Mouse (Mus musculus): ENCODE measurements around the gene Stn1.

Gene Stn1

DNA sequence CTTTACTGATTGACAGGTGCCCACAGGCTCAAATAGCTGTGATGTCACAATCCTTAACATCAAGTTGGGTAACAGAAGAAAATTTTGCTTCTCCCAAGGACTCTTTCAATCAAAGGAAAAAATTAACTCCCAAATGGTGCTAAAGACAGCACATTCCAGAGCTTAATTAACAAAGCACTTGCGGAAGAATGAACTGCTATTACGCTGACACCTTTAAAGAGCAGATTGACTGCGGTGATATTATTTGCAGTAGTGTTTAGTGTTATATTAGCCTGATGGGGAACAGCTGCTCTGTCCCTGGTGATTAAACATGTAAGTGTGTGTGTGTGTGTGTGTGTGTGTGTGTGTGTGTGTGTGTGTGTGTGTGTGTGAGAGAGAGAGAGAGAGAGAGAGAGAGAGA lies 7.7 kb upstream of the Stn1 start:
- DNase-seq (ENCODE audit: low spot score in 2 of 2), result no peak

DNA sequence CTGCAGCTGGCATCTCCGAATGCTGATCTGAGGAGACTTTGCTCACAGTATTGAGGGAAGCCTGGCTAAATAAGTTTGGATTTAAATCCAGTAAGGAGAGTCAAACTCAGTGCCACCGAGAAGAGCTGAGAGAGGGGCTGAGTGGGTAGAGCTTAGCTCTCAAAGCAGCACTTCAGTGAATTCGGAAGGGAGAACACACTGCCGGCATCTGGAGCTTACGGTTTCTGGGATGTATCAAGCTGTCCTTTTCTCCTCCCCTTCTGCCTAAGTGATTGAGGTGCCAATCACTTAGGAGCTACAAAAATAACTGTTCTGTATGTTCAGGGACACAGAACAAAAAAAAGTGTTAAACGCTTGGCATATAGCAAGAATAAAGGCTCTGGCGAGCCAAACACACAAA lies 5.1 kb upstream of the Stn1 start:
- no peak for DNase-seq (ENCODE audit: low spot score in 2 of 2)

DNA sequence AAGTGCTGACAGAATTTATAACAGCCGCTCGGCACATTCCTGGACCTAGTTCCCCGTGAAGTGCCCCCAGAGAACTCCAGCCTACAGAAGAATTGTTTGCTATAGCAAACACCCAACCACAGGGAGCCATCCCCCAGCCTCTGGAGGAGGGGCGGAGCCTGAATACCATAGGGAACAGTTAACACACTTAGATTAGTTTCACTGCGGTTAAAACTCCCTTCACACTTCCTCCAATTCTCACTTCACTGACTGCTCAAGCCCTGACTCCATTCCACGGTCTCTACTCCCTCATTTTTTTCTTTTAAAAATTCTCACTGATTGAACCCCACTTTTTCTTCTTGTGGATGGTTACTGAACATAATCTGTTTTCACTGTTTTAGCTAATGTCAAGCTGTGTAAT lies 1.5 kb upstream of the Stn1 start:
- DNase-seq (ENCODE audit: low spot score in 2 of 2), result no peak

- peak; percentile 57 to 61 for DNase-seq (ENCODE audit: low spot score in 2 of 2)
Measured at GRCm38 (mm10) chr19:47537879-47538278, 572 bp upstream of the Stn1 start.

DNA sequence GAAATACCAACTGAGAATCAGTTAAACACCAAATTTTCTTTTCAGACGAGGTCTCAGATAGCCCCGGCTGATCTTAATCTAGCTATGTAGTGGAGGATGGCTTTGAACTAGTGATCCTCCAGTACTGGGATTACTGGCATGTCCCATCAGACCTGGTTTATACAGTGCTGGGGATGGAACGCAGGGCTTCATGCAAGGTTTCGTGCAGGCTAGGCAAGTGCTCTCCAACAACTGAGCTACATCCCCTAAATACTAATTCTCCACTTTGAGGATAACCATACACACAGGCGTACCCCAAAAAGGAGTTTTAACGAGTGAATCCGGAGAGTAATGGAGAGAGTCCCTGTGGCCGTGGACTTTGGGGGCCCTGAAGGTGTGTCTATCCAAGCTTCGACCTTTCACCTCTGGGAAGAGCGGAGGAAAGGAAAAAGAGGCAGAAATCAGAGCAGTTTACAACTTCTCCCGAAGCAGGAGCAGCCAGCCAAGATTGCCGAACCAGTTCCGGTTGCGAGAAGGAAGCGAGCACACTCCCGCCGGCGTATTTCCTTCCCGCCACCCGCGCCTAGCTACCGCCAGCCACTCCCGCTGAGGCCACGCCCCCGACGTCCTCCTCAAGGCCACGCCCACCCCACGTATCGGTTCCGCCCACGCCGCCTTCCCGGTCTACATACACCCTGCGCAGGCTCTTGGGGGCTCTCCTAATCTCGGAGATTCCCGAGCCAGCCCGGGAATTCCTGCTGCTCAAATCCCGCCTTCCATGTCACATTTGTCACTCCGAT lies 597 bp downstream of the Stn1 start:
- DNase-seq (ENCODE audit: low spot score in 2 of 2), result peak; percentile 97 to 98

DNA sequence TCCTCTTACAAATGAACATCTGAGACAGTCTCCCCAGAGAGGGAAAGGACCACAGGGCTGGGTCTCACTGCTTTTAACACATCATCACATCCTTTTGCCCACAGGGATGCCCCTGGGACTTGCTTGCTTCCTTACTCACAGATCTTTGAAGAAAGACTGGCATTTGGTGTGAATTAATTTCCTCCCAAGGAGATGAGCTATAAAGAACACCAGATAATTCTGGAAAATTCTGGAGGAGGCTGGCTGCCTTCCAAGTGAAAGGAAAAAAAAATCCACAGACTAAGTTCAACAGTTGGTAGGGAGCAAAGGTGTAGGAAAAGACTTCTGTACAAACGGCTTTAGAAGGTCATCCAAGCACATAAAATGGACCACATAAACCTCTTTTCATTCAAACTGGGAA lies 3.2 kb downstream of the Stn1 start:
- DNase-seq (ENCODE audit: low spot score in 2 of 2), result no peak

- DNase-seq (ENCODE audit: low spot score in 2 of 2), result no peak
Measured at GRCm38 (mm10) chr19:47532449-47532848, 4.9 kb downstream of the Stn1 start.

GRCm38 (mm10) chr19:47531309-47531708 lies 6.0 kb downstream of the Stn1 start:
- no peak for DNase-seq (ENCODE audit: low spot score in 2 of 2)

GRCm38 (mm10) chr19:47526239-47526986 lies 10.9 kb downstream of the Stn1 start:
- peak; percentile 43 to 51 for DNase-seq (ENCODE audit: low spot score in 2 of 2)

- DNase-seq (ENCODE audit: low spot score in 2 of 2), result no peak
Measured at GRCm38 (mm10) chr19:47524905-47525304, 12.4 kb downstream of the Stn1 start.

GRCm38 (mm10) chr19:47521403-47521802 lies 15.9 kb downstream of the Stn1 start:
- DNase-seq (ENCODE audit: low spot score in 2 of 2), result no peak

- DNase-seq (ENCODE audit: low spot score in 2 of 2), result no peak
Measured at GRCm38 (mm10) chr19:47519163-47519893, 18.0 kb downstream of the Stn1 start.

- DNase-seq (ENCODE audit: low spot score in 2 of 2), result peak; percentile 84 to 88
Measured at GRCm38 (mm10) chr19:47518475-47519162, 18.7 kb downstream of the Stn1 start.

DNA sequence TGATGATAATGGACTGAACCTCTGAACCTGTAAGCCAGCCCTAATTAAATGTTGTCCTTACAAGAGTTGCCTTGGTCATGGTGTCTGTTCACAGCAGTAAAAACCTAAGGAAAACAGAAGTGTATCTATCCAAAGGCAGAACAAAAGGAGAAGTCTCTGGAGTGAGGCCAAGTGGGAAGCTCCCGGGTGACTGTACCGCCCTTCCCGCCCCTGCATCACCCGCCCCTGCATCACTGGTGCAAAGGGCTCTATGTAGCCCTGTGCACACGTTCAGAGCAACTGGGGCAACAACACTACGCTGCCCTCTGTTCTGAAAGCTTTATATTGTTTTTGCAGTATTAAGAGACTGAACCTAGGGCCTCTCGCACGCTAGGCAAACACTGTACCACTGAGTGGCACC lies 19.7 kb downstream of the Stn1 start:
- no peak for DNase-seq (ENCODE audit: low spot score in 2 of 2)

DNA sequence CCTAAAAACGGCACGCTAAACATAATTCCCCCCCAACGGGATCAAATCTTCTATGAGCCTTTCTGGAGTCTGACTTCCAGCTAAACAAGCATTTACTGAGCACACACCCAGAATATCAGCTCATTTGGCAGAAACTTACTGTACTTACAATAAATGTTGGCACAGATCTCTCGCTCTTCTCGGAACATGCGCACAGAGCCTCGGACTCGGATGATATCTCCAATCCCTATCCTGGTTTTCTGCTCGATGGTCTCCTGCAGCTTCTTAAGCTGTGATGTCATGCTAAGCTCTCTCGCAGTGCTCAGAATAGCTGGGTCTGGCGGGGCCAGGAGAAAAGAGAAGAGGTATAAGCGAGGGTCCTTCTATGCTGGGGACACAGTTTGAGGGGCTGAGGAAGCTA lies 20.4 kb downstream of the Stn1 start:
- DNase-seq (ENCODE audit: low spot score in 2 of 2), result no peak

- DNase-seq (ENCODE audit: low spot score in 2 of 2), result no peak
Measured at GRCm38 (mm10) chr19:47515091-47515490, 22.2 kb downstream of the Stn1 start.

- DNase-seq (ENCODE audit: low spot score in 2 of 2), result peak; percentile 32 to 59
Measured at GRCm38 (mm10) chr19:47513618-47513897, 23.7 kb downstream of the Stn1 start.

GRCm38 (mm10) chr19:47512794-47513617 lies 24.3 kb downstream of the Stn1 start:
- no peak for DNase-seq (ENCODE audit: low spot score in 2 of 2)

DNA sequence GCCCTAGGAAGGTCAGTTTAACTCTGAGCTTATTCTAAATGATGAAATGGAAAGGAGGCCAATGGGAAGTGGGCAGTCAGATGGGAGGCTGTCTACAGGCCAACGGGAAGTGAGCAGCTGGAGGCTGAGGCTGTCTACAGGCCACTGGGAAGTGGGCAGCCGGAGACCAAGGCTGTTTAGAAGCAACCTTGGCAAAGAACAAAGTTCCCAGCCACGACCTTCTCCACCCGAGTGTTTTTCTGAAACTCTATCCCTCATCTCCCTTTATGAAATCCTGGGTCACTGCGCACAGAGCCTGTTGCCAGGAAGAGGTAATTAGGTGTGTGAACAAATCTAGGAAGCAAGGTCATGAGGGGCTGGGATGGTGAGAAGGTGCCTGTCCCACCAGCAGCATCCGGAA lies 25.3 kb downstream of the Stn1 start:
- peak in 1 of 2 experiments; percentile 32 for DNase-seq (ENCODE audit: low spot score in 2 of 2)

- no peak for DNase-seq (ENCODE audit: low spot score in 2 of 2)
Measured at GRCm38 (mm10) chr19:47511294-47511675, 26.0 kb downstream of the Stn1 start.
